Mouse (Mus musculus) cerebellum, adult 18-20 months (tissue): ENCODE results near the gene Cox4i2.

ENCODE experiments used
- DNase-seq, 2 experiments: peaks; one replicate each; pipeline ENCODE4 v3.0.0; 2021

The Cox4i2 gene

GRCm38 (mm10) chr2:152736090-152736601 lies 17.8 kb upstream of the Cox4i2 start, which contains the start of gene Id1:
TSS of gene Id1 (plus strand) at chr2:152736251.
- DNase-seq, result peak; percentile 39 to 55

GRCm38 (mm10) chr2:152736748-152737147 lies 17.2 kb upstream of the Cox4i2 start:
- peak; percentile 28 to 45 for DNase-seq

GRCm38 (mm10) chr2:152737306-152738221 lies 16.4 kb upstream of the Cox4i2 start:
- DNase-seq, result no peak

GRCm38 (mm10) chr2:152738341-152738740 lies 15.6 kb upstream of the Cox4i2 start:
- no peak for DNase-seq

GRCm38 (mm10) chr2:152739031-152739841 lies 14.7 kb upstream of the Cox4i2 start:
- peak in 1 of 2 experiments; percentile 43 for DNase-seq

- DNase-seq, result no peak
Measured at GRCm38 (mm10) chr2:152739842-152740260, 14.1 kb upstream of the Cox4i2 start.

GRCm38 (mm10) chr2:152740490-152740889 lies 13.5 kb upstream of the Cox4i2 start:
- no peak for DNase-seq

GRCm38 (mm10) chr2:152741153-152742041 lies 12.6 kb upstream of the Cox4i2 start:
- DNase-seq, result no peak

GRCm38 (mm10) chr2:152742435-152742834 lies 11.5 kb upstream of the Cox4i2 start:
- DNase-seq, result no peak

- no peak for DNase-seq
Measured at GRCm38 (mm10) chr2:152756474-152757393, 2.8 kb downstream of the Cox4i2 start.

GRCm38 (mm10) chr2:152757478-152757877 lies 3.5 kb downstream of the Cox4i2 start:
- DNase-seq, result peak; percentile 62 to 70

- DNase-seq, result no peak
Measured at GRCm38 (mm10) chr2:152758351-152758750, 4.4 kb downstream of the Cox4i2 start.

GRCm38 (mm10) chr2:152763310-152763709 lies 9.3 kb downstream of the Cox4i2 start:
- no peak for DNase-seq

- DNase-seq, result no peak
Measured at GRCm38 (mm10) chr2:152764172-152765044, 10.4 kb downstream of the Cox4i2 start.

GRCm38 (mm10) chr2:152765045-152765674 lies 11.2 kb downstream of the Cox4i2 start:
- DNase-seq, result no peak

- peak; percentile 86 to 92 for DNase-seq
Measured at GRCm38 (mm10) chr2:152766387-152767123, 12.6 kb downstream of the Cox4i2 start.

GRCm38 (mm10) chr2:152767618-152768271 lies 13.8 kb downstream of the Cox4i2 start:
- peak in 1 of 2 experiments; percentile 53 for DNase-seq

- no peak for DNase-seq
Measured at GRCm38 (mm10) chr2:152769677-152770076, 15.7 kb downstream of the Cox4i2 start.
